Mouse (Mus musculus): ENCODE results near the gene Os9. TPM values are rescaled to one million over a fixed set of nuclear protein-coding genes. Genes with fewer than 3 reads are reported as not detected.

Gene Os9
- polyA plus RNA-seq, 1 experiment from 2014 or later = 76.5 TPM

DNA sequence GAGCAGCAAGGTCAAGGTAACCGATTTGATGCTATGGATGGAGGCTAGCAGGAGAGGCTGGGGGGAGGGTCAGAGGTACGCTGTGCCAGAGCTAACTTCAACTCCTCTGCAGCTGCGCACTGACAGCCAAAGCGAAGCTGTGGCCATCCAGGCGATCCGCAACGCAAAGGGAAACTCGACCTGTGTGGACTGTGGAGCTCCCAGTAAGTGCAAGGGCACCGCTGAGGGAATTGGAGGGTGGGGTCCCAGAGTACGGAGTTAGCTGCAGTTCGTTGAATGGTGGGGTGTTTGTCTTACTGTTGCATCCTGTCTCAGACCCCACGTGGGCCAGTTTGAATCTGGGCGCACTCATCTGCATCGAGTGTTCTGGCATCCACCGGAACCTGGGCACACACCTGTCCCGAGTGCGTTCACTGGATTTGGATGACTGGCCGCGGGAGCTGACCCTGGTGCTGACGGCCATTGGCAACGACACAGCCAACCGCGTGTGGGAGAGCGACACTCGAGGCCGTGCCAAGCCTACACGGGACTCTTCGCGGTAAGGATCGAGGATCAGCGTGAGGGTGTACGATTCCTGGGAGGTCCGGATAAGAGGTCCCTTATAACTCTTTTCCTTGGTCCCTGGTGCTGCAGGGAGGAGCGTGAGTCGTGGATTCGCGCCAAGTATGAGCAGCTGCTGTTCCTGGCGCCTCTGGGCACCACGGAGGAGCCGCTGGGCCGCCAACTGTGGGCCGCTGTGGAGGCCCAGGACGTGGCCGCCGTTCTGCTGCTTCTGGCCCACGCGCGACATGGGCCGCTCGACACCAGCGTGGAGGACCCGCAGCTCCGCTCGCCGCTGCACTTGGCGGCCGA lies 30.1 kb downstream of the Os9 start:
- no peak overlapping the region for H3K27ac ChIP-seq
- H3K36me3 ChIP-seq = peaks cover 8% of the 10 kb centered on the region
- peaks cover 70% of the 10 kb centered on the region for H3K27me3 ChIP-seq
- peak overlapping the region; percentile 55 for H3K4me2 ChIP-seq
- 7% methylated on average over 57 of the region's 57 CpGs for WGBS
- ATAC-seq (ENCODE audit: insufficient number of reproducible peaks, insufficient read depth, low FRiP score, low TSS enrichment, low read depth) = no peak
- H3K9me3 ChIP-seq = no peaks in the 10 kb centered on the region
- H3K4me3 ChIP-seq = peak overlapping the region; percentile 32
- H3K9ac ChIP-seq = peak overlapping the region; percentile 27; the same call in 1 of the 2 replicates
- peaks cover 33% of the 10 kb centered on the region for H3K4me1 ChIP-seq

DNA sequence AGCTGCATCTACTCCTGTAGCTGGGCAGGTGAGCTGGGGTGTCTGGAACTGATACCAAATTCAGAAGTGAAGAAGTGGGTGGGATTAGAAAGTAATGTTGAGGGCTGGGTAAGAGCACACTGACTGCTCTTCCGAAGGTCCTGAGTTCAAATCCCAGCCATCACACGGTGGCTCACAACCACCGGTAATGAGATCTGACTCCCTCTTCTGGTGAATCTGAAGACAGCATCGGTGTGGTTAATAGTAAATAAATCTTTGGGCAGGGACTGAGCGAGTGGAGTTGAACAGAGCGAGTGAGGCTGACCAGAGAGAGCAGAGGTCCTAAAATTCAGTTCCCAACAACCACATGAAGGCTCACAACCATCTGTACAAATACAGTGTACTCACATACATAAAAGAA lies 35.3 kb downstream of the Os9 start:
- Histone ChIP-seq H3K36me3 (no peaks in the 10 kb centered on the region), H3K4me2 (no peak overlapping the region), H3K4me1 (peaks cover 19% of the 10 kb centered on the region), H3K4me3 (no peak overlapping the region), H3K9me3 (no peaks in the 10 kb centered on the region), H3K9ac (no peak overlapping the region), H3K27me3 (peaks cover 88% of the 10 kb centered on the region), H3K27ac (no peak overlapping the region)
- 73% methylated on average over 6 of the region's 6 CpGs for WGBS
- no peak for ATAC-seq (ENCODE audit: insufficient number of reproducible peaks, insufficient read depth, low FRiP score, low TSS enrichment, low read depth)

DNA sequence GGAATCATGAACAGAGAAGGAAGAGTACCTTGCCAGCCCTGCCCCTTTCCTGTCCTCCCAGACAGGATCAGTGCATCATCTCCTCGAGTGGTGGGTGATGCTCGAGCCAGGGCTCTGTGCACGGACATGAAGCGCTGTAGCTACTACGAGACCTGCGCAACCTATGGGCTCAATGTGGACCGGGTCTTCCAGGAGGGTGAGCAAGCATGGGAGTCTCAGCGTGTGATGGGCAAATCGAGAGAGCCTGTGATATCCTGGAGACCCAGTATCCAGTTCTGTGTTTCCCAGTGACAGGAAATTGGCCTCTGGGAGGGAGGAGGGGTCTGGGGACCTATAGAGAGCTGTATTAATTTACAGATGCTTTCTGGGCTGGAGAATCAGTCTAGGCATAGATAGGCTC lies 35.9 kb downstream of the Os9 start:
- no peak for ATAC-seq (ENCODE audit: insufficient number of reproducible peaks, insufficient read depth, low FRiP score, low TSS enrichment, low read depth)
- Histone ChIP-seq H3K9ac (no peak overlapping the region), H3K27ac (no peak overlapping the region), H3K4me3 (no peak overlapping the region), H3K9me3 (no peaks in the 10 kb centered on the region), H3K36me3 (no peaks in the 10 kb centered on the region), H3K27me3 (peaks cover 88% of the 10 kb centered on the region), H3K4me2 (no peak overlapping the region), H3K4me1 (peaks cover 22% of the 10 kb centered on the region)
- WGBS = 81% methylated on average over 9 of the region's 9 CpGs

DNA sequence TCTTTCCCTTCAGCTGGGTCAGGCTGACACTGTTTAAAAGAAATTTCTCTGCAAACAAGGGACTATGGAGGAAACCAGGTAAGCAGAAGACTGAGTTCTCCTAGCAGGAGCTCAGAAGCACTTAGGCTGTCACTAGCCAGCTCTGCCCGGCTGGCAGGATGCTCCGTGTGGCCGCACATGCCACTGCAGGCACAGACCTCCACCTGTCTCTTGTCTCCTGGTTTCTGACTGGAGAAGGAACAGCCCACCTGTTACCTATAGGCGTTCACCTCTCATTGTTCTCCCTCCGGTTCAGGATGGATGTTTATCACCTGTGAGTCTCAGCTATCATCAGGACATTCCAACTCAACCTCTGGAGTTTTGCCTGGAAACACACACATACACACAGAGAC lies 37.0 kb downstream of the Os9 start:
- no peak overlapping the region for H3K4me2 ChIP-seq
- no peak overlapping the region for H3K27ac ChIP-seq
- ATAC-seq (ENCODE audit: insufficient number of reproducible peaks, insufficient read depth, low FRiP score, low TSS enrichment, low read depth) = no peak
- H3K27me3 ChIP-seq = peaks cover 88% of the 10 kb centered on the region
- 49% methylated on average over 5 of the region's 5 CpGs for WGBS
- no peak overlapping the region for H3K9ac ChIP-seq
- H3K4me3 ChIP-seq = no peak overlapping the region
- H3K9me3 ChIP-seq = no peaks in the 10 kb centered on the region
- H3K4me1 ChIP-seq = peaks cover 27% of the 10 kb centered on the region
- no peaks in the 10 kb centered on the region for H3K36me3 ChIP-seq

DNA sequence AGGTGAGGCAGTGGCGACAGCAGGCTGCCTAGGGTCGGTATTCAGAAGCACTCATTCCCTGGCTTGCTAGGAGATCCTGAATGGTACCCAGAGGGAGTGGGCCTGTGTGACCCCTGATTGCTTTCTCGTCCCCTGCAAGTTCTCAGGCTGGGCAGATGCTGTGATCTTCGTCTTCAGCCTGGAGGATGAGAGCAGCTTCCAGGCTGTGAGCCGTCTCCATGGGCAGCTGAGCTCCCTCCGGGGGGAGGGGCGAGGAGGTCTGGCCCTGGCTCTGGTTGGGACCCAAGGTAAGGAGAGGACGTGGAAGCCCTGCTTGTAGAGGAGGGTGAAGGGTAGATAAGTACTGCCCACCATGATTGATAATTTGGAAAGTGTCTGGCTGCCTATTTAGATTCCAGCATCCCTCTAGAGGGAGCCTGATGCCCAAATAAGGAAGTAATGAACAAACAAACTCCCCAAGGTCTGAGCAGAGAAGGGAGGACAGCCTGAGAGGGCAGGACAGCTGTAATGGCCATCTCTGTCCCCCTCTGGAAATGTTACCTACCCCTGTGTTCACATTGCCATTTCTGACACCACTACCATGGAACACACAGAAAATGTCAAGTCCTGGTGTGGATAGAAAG lies 37.5 kb downstream of the Os9 start:
- Histone ChIP-seq H3K4me3 (no peak overlapping the region), H3K9me3 (no peaks in the 10 kb centered on the region), H3K4me2 (no peak overlapping the region), H3K9ac (no peak overlapping the region), H3K27ac (no peak overlapping the region), H3K4me1 (peaks cover 28% of the 10 kb centered on the region), H3K27me3 (peaks cover 88% of the 10 kb centered on the region), H3K36me3 (no peaks in the 10 kb centered on the region)
- ATAC-seq (ENCODE audit: insufficient number of reproducible peaks, insufficient read depth, low FRiP score, low TSS enrichment, low read depth) = no peak
- WGBS = 29% methylated on average over 8 of the region's 8 CpGs

DNA sequence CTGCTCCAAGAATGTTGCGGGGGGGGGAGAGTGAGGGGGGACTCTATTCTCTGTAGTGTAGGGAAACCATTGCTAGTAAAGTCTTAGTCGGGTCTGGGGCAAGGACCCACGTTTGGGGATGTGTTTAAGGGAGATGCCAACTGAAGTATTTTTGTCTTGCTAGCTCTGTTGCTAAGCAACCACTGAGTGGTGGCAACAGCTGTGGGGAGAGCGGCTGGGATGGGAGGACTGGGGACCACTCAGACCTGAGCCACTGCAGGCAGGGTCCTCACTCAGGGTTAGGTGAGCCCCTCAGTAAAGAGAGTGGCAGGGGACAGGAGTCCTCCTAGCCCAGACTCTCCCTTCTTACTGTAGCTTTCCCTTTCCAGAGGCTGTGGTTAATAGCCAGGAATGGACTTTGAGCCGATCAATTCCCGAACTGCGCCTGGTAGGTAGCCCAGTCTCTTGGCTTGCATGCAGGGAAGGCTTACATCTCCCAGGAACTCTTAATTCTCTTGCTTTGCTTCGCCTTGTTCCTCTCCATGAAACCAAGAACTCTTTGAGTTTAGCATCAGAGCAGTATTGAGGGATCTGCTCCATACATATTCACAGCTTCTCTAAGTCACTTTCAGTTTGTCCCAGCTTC lies 38.8 kb downstream of the Os9 start:
- Histone ChIP-seq H3K4me1 (peaks cover 38% of the 10 kb centered on the region), H3K4me3 (peak overlapping the region; percentile 63; the same call in 1 of the 2 replicates), H3K27me3 (peaks cover 88% of the 10 kb centered on the region), H3K9ac (no peak overlapping the region), H3K27ac (no peak overlapping the region), H3K9me3 (no peaks in the 10 kb centered on the region), H3K36me3 (no peaks in the 10 kb centered on the region), H3K4me2 (peak overlapping the region; percentile 99)
- 29% methylated on average over 8 of the region's 8 CpGs for WGBS
- ATAC-seq (ENCODE audit: insufficient number of reproducible peaks, insufficient read depth, low FRiP score, low TSS enrichment, low read depth) = no peak

DNA sequence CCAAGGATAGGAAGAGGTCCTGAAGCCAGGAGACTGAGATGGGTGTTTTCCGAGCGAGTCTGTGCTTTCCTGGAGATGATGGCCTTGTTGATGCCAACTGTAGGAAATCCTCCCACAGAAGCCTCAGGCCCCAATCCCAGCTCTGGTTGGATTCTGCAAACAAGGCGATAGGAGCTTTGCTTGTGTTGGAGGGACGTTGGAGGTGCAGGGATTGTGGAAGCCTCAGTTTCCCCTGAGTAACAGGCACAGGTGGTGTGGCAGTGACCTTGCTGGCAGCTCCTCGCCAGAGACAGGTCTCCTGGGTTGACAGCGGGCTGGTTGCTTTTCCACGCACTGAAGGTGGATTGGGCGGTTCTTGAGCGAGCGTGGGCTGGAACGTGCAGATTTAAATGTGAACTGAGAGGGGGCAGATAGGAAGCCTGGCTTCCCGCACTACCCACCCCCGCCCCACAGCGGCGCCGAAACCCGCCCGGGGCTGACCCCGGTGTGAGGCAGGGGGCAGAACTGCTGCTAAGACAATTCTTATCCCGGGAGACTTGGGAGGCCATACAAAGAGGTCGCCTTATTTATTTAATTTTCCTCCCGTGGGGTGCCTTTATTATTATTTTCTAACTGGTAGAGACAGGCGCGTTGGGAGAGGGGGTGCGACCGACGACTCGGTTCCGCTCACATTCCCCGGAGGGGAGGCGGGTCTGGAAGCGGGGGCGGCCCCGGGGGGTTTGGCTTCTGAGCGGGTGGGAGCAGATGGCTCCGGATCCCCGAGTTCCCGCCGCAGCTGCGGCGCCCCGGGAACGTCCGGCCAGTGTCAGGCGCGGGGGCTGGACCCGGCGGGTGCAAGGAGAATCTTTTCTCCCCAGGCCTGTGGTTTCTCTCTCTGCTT lies 39.8 kb downstream of the Os9 start:
- H3K27me3 ChIP-seq = peaks cover 94% of the 10 kb centered on the region
- H3K9ac ChIP-seq = peak overlapping the region; percentile 53
- H3K4me3 ChIP-seq = peak overlapping the region; percentile 63
- 3% methylated on average over 48 of the region's 48 CpGs for WGBS
- no peaks in the 10 kb centered on the region for H3K9me3 ChIP-seq
- no peaks in the 10 kb centered on the region for H3K36me3 ChIP-seq
- ATAC-seq (ENCODE audit: insufficient number of reproducible peaks, insufficient read depth, low FRiP score, low TSS enrichment, low read depth) = no peak
- H3K27ac ChIP-seq = no peak overlapping the region
- H3K4me2 ChIP-seq = peak overlapping the region; percentile 99
- peaks cover 38% of the 10 kb centered on the region for H3K4me1 ChIP-seq

DNA sequence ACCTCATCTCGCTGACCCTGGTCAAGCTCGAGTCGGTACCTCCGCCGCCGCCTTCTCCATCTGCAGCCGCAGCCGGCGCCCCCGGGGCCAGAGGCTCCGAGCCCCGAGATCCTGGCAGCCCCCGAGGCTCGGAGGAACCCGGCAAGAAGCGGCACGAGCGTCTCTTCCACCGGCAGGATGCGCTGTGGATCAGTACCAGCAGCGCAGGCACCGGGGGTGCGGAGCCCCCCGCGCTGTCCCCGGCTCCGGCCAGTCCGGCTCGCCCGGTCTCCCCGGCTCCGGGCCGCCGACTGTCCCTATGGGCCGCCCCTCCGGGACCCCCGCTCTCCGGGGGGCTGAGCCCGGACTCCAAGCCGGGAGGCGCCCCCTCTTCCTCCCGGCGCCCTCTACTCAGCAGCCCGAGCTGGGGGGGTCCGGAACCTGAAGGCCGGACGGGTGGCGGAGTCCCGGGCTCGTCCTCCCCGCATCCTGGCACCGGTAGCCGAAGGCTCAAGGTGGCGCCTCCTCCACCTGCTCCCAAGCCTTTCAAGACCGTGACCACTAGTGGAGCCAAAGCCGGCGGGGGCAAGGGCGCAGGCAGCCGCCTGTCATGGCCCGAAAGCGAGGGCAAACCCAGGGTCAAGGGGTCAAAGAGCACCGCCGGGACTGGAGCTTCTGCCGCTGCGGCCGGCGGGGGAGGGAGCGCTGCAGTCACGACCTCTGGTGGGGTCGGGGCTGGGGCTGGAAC lies 41.1 kb downstream of the Os9 start:
- WGBS = 2% methylated on average over 67 of the region's 70 CpGs
- ATAC-seq (ENCODE audit: insufficient number of reproducible peaks, insufficient read depth, low FRiP score, low TSS enrichment, low read depth) = peak; percentile 23; the same call in 1 of the 2 replicates
- Histone ChIP-seq H3K27ac (no peak overlapping the region), H3K9ac (peak overlapping the region; percentile 74), H3K4me3 (peak overlapping the region; percentile 63), H3K27me3 (peaks cover 98% of the 10 kb centered on the region), H3K4me1 (peaks cover 38% of the 10 kb centered on the region), H3K9me3 (no peaks in the 10 kb centered on the region), H3K36me3 (no peaks in the 10 kb centered on the region), H3K4me2 (peak overlapping the region; percentile 99)

DNA sequence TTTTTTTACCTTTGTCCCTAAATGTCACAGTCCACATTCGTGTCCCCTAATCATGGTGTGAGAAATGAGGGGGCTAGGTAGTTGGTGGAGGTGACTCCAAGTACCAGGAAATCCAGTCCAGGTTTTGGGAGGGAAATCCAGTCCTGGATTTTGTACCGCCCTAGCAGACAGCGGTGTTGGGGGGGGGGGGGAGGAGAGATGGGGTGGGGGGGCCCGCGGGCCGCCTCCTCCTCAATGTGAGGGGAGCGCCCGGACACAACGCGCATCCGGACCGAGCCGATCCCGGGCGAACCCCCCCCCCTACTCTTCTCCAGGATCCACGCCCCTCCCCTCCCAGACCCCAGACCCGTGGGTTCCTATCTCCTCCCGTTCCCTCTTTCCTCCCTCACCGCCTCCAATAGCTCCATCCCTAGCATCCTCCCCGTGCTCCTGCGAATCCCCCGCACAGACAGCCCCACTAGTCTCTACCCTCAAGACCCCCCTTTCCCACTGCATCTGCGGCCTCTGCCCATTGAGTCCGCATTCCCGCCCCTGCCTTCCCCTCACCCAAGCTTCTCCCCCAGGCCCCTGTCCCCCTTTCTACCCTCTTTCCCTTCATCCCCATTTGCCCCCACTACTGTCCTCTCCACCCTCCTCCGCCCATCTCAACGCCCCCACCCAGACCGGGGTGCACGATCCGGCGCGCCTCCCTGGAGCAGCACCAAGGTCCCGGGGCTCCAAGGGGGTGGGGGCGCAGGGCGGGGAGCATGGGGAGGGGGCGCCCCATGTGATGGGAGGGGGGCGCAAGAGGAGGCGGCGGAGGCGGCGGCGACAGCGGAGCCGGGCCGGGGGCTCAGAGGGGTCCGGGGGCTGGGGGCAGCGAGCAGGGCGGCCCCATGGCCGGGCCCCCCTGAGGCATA lies 42.0 kb downstream of the Os9 start:
- ATAC-seq (ENCODE audit: insufficient number of reproducible peaks, insufficient read depth, low FRiP score, low TSS enrichment, low read depth) = peak; percentile 45; the same call in 1 of the 2 replicates
- peaks cover 89% of the 10 kb centered on the region for H3K27me3 ChIP-seq
- H3K4me2 ChIP-seq = peak overlapping the region; percentile 99
- peak overlapping the region; percentile 74 for H3K9ac ChIP-seq
- peak overlapping the region; percentile 63 for H3K4me3 ChIP-seq
- no peaks in the 10 kb centered on the region for H3K36me3 ChIP-seq
- H3K4me1 ChIP-seq = peaks cover 38% of the 10 kb centered on the region
- WGBS = under 1% methylated on average over 42 of the region's 49 CpGs
- no peaks in the 10 kb centered on the region for H3K9me3 ChIP-seq
- H3K27ac ChIP-seq = no peak overlapping the region

Measured in embryonic facial prominence, embryonic 13.5 days (tissue).